Mouse (Mus musculus) CD4-positive helper T cell, adult 2 months (primary cell): ENCODE measurements around the gene 1700016K19Rik.
A peak's percentile ranks its signal among the peaks of the same experiment; 100 is the strongest.

Experiments used
- DNase-seq: peaks from one replicate; pipeline ENCODE4 v3.0.0-alpha.2; 2012; ENCODE audit warnings: low read depth, missing footprints, low spot score

The 1700016K19Rik gene

GRCm38 (mm10) chr11:76033359-76033758 lies 33.6 kb downstream of the 1700016K19Rik start:
- no peak for DNase-seq

DNA sequence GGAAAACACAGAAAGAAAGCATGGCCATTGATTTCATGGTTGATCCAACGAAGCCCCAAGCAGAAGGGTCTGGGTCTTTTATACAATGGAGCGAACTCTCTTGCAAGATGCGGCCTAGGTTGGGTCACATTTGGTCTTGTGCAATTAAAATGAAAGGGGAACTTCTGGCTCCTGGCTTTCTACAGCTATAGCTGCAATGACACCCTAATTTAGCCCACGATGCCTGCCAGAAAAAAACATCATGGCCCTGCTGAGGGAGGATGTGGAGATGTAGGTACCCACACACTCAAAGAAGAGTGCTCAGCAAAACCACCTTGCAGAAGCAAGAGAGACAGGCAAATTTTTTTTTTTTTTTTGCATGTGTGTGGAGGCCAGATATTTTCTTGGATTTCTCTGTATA lies 34.1 kb downstream of the 1700016K19Rik start:
- DNase-seq = no peak

DNA sequence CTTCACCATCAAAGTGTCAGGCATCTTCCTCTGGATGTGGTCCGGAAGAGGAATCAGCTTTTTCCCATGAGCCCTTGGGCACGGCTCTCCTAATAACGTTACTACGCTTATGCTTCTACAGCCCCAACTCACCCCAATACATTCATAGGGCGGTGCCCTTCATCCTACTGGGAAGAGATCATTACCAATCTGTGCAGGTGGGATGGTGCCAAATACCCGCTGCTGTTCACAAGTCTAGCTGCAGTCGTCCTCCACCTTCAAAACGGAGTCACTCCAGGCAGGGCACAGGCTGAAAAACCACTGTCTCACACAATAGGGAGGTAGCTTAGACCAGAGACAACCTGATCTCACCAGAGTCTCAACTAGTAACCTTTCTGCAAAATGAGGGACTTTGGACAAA lies 35.5 kb downstream of the 1700016K19Rik start:
- DNase-seq = no peak

GRCm38 (mm10) chr11:76037581-76038294 lies 38.0 kb downstream of the 1700016K19Rik start:
- peak; percentile 57 for DNase-seq

DNA sequence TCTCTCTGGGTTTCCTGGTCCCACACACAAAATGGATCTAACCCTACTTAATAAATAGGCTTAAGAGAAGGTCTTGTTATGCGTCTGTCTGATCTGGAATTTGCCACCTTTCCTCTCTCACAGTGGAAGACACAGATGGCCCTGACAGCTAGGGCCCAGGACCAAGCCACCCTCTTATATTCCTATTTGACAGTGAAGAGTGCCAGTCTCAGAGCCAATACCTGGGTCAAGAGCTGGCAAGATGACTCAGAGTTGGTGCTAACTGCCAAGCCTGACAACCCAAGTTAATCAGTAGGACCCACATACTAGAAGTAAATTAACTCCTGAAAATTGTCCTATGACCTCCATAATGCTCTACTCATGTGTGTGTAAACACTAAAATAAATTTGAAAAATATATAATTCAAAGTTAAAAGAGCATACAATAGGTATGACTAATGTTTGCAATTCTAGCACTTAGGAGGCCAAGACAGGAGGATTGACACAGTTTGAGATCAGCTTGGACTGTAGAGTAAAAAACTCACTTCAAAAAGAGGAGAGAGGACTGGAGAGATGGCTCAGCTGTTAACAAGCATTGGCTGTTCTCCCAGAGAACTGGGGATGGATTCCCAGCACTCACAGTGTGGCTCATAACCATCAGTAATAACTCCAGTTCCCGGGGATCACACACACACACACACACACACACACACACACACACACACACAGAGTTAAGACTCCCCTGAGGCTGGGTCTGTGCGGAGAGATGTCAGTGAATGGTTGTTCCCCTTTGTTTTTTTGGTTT lies 39.8 kb downstream of the 1700016K19Rik start:
- no peak for DNase-seq

DNA sequence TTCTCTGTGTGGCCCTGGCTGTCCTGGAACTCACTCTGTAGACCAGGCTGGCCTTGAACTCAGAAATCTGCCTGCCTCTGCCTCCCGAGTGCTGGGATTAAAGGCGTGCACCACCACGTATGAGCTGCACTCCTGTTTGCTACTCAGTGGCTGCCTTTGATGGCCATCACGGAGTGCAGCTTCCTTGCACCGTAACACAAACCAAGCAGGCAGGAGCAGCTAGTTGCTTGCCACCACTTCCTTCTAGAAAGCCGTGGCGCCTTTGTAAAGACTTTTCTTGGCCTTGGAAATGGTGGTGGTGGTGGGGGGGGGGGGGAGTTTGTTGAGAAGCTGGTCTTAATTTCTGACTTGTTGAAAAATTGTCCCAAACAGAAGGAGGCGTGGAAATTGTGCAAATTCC lies 40.4 kb downstream of the 1700016K19Rik start:
- DNase-seq = peak; percentile 41

GRCm38 (mm10) chr11:76040761-76041376 lies 41.2 kb downstream of the 1700016K19Rik start:
- DNase-seq = no peak

DNA sequence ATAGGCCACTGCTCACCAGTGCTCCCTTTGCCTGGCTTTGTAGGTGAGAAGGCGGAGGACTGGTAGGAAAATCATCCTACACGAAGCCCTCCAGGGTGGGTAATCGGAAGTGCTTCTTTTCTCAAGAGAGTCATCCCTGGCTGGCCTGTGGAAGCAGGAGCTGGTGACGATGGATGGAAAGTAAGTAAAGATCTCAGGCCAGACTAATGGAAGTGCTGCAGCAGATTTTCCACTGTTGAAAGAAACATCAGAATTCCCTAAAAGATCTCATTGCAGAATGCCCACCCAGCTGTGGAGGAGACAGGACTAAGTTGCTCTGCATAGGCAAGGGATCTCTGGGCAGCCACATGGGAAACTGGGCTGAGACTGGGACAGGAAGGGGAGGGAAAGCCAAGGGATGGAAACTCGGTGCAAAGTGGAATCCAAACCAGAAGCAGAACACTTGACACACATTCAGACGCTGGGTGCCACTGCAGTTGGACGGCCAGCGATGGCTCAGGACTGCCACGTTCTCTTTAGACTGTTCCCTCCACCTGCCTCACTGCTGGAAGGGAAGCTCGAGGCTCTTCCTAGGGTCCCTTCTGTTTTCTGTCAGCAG lies 42.4 kb downstream of the 1700016K19Rik start:
- DNase-seq = no peak

DNA sequence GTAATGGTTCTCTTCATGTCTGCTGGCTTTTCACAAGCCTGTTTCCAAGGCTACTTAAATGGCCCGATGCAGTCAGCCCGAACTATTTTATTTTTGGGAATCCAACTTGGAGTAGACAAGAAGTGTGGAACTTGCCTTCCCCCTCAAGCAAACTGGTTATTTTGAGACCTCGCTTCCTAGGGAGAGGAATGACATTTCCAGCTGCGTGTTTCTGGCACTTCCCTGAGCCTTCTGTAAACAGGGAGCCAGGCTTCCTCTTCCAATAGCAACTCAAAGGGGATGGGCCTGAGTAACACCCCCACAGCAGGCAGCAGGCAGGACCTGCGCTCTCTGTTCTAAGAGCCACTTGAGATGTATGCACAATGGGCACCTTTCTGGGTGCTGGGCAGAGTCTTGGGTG lies 43.2 kb downstream of the 1700016K19Rik start:
- DNase-seq = no peak

DNA sequence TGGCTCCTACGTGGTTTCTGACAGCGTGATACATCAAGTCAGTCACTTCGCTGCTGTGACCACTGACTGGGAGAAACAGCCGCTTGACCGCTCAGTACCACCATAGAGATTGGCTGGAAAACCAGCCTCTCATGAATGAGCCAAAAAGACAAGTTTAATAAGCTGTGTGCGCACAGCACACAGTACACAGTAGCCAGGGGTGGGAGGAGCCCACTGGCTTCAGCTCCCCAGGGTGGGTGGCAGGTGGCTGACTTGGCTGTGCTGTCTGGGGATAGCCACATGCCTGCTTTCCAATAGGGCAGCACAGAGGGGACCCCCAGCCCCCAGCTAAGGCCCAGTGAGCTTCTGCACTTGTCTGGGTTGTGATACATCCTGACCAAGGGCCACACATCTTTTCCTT lies 44.8 kb downstream of the 1700016K19Rik start:
- no peak for DNase-seq

DNA sequence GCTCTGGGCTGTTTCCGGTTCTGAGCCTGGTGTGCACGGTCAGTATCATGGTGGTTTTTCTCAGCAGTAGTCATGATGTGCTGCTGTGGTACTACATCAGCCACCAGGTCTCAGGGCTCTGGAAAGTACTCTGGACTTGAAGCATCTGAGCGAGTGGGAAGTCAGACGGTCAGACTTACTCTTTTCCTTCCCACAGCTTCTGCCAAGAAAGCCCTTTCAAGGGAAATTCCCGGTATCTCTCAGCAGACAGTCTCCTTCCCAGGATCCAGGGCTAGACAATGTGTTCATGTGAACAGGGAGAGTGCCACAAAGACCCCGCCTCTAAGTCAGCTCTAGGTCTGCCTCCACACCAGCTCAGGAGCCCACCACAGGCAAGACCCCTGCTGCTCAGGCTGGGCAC lies 45.7 kb downstream of the 1700016K19Rik start:
- DNase-seq = no peak

DNA sequence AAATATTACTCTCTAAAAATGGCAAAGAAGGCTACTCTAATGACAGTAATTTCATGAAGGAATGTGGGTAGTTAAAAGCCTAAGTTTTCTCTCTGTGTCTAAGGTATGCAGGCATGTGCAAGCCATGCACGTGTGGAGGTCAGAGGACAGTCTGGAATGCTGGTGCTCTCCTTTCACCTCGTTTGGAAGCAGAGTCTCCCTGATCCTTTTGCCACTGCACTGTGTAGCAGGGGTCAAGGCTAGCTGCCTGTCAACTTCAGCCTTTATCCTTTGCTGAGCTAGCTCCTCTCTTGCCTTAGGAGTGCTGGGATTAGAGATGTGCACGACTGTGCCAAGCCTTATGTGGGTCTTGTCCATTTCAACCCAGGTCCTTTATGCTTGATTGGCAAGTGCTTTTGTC lies 50.8 kb downstream of the 1700016K19Rik start:
- DNase-seq = no peak

DNA sequence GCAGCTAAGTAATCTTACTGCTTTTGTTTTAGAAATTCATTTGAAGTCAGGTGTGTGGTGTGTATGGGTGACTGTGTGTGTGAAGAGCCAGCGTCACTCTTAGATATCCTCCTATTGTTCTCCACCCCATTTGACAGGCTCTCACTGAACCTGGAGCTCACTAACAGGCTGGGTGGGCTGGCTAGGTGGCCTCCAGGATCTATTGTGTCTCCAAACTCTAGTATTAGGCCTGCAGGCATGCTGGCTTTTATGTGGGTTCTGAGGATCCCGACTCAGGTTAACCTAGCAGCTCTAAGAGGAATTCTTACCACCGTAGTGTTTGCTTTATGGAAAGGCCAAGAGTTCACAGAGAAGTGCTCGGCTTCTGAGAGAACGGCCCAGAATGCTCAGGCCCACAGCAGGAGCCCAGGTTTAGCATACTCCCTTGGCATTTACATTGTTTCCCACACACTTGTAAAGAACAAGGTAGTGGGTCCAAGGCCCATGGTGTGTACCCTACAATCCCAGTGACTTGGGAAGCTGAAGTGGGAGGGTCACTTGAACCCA lies 51.3 kb downstream of the 1700016K19Rik start:
- no peak for DNase-seq

GRCm38 (mm10) chr11:76052496-76052895 lies 52.8 kb downstream of the 1700016K19Rik start:
- DNase-seq = no peak
